ENCODE assay signal across 13 mouse cellular contexts in the genomic region with DNA sequence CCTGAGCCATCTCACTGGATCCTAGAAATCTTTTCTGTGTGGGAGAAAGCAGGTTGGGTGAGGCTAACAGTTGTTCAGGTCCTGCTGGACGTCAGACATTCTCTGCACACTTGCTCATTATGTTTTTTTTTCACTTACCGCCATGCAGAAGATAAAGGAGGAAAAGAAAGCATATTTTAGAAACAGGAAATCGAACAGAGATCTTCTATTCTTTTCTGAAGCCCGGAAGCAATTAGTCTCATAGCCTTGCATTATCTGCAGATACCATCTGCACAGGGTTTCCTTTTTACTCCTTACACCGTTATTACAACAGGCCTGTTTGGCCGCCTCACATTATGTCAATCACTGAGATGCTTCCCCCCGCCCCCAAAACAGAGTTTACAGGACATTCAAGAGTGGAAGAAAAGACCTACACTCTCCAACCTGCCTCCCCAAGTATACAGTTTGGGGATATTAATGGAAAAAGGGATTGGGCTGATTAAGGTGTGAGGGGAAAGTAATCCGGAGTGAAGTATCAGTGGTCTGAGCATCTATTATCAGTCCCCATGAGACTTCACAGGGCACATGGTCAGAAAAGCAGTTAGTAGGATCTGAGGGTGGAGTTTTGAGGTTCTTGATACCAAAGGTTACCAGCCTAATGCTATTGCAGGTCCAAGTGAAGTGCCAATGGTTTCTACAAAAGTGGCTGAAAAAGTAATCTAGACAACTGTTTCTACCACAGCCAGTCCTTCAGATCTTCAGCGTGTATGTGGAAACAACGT. TPM values are rescaled to one million over a fixed set of nuclear protein-coding genes. Genes with fewer than 3 reads are reported as not detected.
DNase-seq lines count a peak whose midpoint lies in the region; ATAC-seq lines count a peak whose summit lies in the region.
"Had no signal": no experiment of that assay in that cellular context is flagged by ENCODE, and none has a peak within 500 bp of the region (broad histone marks: within the 10 kb centered on the region; RNA-seq: fewer than 3 reads in every experiment).

No protein-coding gene starts in this region.

- peak; percentile 93 for ATAC-seq in inflammation-experienced regulatory T-cells, adult 6 months
- ATAC-seq: forebrain, embryonic 14.5 days; intestine, embryonic 15.5 days; liver, embryonic 12.5 days had no signal

- DNase-seq in kidney, postnatal 14 days = peak; percentile 32
- DNase-seq in kidney, adult 11 months = no peak
- peak; percentile 74 for DNase-seq in MEL-GATA-1-ER (ENCODE audit: extremely low read depth, low read depth)
- peak; percentile 11 for DNase-seq in naive thymus-derived CD4-positive, alpha-beta T cell, adult 2 months (ENCODE audit: low read depth)
- no peak for DNase-seq in embryo, embryonic 11 days
- DNase-seq in cerebellum, adult 9-11 months = no peak
- DNase-seq: adrenal gland, postnatal 10 days; cerebellum, postnatal 36 days; gastrocnemius, adult 2 months had no signal

RNA-seq across cellular contexts. Expression of a gene that starts 40.2 kb away (rescaled TPM):
- polyA plus RNA-seq in inflammation-experienced regulatory T-cells, adult 6 months (2017; shearing (Covaris generic)) = 100 to 1,000 TPM in 1 of 3 experiments, 10 to 100 TPM in 2; 96.0 to 102 (median 98.8) TPM

RNA-seq across cellular contexts. Expression of a gene that starts 40.3 kb away (rescaled TPM):
- 1 to 10 TPM; 3.1 to 5.2 (median 3.5) TPM for polyA plus RNA-seq in inflammation-experienced regulatory T-cells, adult 6 months (2017; shearing (Covaris generic))

RNA-seq across cellular contexts. Expression of a gene that starts 45.1 kb away (rescaled TPM):
- 1 to 10 TPM in 1 of 3 experiments, under 1 TPM in 2; 0.54 to 1.0 (median 0.62) TPM for polyA plus RNA-seq in inflammation-experienced regulatory T-cells, adult 6 months (2017; shearing (Covaris generic))

RNA-seq across cellular contexts. Expression of a gene that starts 55.7 kb away (rescaled TPM):
- 100 to 1,000 TPM; 370 to 723 (median 685) TPM for polyA plus RNA-seq in inflammation-experienced regulatory T-cells, adult 6 months (2017; shearing (Covaris generic))

RNA-seq across cellular contexts. Expression of a gene that starts 57.8 kb away (rescaled TPM):
- 1 to 10 TPM in 2 of 3 experiments, under 1 TPM in 1; 0.54 to 1.2 (median 1.1) TPM for polyA plus RNA-seq in inflammation-experienced regulatory T-cells, adult 6 months (2017; shearing (Covaris generic))

Comparison
In these comparisons a context has a peak if more than half of its experiments do, and no peak if none do; other contexts are left out.
1. DNase-seq: peak in kidney, postnatal 14 days (single experiment), MEL-GATA-1-ER (single experiment) and naive thymus-derived CD4-positive, alpha-beta T cell, adult 2 months (single experiment); none in kidney, adult 11 months (single experiment), embryo, embryonic 11 days (single experiment) and cerebellum, adult 9-11 months (single experiment).